ENCODE assay signal across 13 mouse cellular contexts in genomic region chr7:96709891-96710290, GRCm38 (mm10).
"Had no signal": no experiment of that assay in that cellular context is flagged by ENCODE, and none has a peak within 500 bp of the region (broad histone marks: within the 10 kb centered on the region; RNA-seq: fewer than 3 reads in every experiment).

No protein-coding gene starts in this region.

- H3K9ac ChIP-seq: liver, embryonic 12.5 days; lung, embryonic 14.5 days; midbrain, embryonic 15.5 days; neural tube, embryonic 12.5 days had no signal

- H3K4me1 ChIP-seq: midbrain, embryonic 15.5 days; neural tube, embryonic 12.5 days had no signal

- H3K36me3 ChIP-seq: liver, embryonic 12.5 days; midbrain, embryonic 15.5 days; neural tube, embryonic 12.5 days had no signal

- H3K27me3 ChIP-seq: liver, embryonic 12.5 days; neural tube, embryonic 12.5 days had no signal

- H3K4me2 ChIP-seq: liver, embryonic 12.5 days; lung, embryonic 14.5 days; midbrain, embryonic 11.5 days; midbrain, embryonic 15.5 days; neural tube, embryonic 12.5 days had no signal

- H3K9me3 ChIP-seq: liver, embryonic 12.5 days; midbrain, embryonic 15.5 days; neural tube, embryonic 12.5 days had no signal

- DNase-seq: kidney, adult 8-10 months; kidney, postnatal 25 days; lung, embryonic 14.5 days; lung, postnatal 10 days; lung, postnatal 4 days; retina, postnatal 1 day; right cerebral cortex, postnatal 4 days; spleen, adult 18-20 months had no signal

- H3K27ac ChIP-seq: liver, embryonic 12.5 days; midbrain, embryonic 15.5 days; neural tube, embryonic 12.5 days had no signal

- ATAC-seq: intestine, embryonic 16.5 days; liver, embryonic 12.5 days; midbrain, embryonic 15.5 days had no signal

- H3K4me3 ChIP-seq: liver, embryonic 12.5 days; midbrain, embryonic 15.5 days; neural tube, embryonic 12.5 days had no signal
